Mouse (Mus musculus): ENCODE measurements around the gene Trappc2l.
"Not testable (repeated sequence)": the region's sequence is repeated elsewhere in the genome, so short reads cannot be mapped to it uniquely, and the experiment has no call there.

Gene Trappc2l

DNA sequence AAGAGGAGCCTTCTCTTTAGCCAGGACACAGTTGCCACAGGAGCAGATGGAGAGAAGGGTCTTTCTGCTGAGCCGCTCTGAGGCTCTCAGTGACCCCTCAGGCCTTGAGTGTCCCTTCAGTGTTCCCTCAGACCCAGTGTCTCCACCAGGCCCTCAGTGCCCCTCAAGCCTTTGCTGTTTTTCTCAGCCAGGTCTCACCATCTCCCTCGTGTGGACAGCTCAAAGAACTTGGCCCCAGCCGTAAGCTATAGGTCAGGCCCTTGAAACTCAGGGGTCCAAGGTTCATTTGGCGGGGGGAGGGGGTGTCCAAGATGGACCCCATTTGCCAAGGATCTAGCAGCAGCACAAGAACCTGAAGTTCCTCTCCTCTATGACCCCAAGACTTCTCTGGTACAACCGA lies 13.2 kb downstream of the Trappc2l start:
- no peak for DNase-seq (ENCODE audit: inconsistent ontology term)

DNA sequence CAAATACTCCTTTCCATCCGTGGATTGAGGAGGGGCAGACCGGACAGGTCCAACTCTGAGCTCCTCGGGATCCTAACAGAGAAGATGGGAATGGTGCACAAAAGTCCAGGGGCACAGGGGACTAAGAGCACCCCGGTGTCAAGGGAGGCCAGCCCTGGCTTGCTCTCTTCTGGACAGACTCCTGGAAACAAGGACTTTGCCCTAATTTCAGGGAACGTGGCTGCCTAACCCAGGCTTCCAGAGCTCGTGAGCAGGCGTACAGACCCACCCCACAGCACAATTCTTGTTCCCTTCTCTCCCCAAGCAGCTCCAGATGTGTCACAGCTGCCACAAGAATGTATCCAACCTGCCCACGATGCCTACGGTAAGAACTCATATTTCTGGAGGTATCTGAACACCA lies 14.4 kb downstream of the Trappc2l start:
- no peak for DNase-seq (ENCODE audit: inconsistent ontology term)

DNA sequence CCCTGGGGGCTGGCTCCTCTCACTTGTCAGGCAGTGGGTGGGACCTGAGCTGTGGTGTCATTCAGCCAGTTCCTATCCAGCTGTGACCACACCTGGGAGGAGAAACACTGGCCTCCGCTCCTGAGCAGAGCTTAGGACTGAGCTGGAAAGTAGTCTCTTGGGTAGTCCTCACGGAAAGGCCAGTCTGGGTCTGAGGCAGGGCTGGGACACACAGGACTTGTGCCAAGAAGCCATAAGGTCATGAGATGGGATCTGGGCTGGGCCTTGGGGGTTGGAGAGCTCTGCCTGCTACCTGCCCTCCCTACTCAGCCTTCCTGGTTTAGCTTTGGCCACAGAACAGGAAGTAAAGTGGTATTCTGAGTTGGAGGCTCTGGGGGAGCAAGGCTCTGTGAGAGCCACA lies 15.5 kb downstream of the Trappc2l start:
- no peak for DNase-seq (ENCODE audit: inconsistent ontology term)

DNA sequence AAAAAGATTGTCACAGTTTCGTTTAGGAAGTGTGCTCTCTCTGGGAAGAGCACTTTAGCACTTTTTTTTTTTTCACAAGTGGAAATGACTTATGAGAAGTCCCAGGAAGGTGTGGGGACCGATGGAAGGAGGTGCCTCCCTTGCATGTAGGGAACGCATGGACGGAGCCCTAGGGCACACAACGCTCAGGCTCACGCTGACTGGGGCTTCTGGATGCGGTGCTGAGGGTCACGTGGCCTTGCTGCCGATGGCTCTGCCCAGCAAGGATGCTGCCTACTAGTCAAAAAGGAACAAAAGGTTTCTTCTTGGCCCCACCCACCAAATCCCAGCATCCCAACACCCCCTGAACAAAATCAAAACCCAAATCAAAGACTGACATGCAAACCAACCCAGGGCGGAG lies 17.9 kb downstream of the Trappc2l start:
- DNase-seq (ENCODE audit: inconsistent ontology term) = no peak

DNA sequence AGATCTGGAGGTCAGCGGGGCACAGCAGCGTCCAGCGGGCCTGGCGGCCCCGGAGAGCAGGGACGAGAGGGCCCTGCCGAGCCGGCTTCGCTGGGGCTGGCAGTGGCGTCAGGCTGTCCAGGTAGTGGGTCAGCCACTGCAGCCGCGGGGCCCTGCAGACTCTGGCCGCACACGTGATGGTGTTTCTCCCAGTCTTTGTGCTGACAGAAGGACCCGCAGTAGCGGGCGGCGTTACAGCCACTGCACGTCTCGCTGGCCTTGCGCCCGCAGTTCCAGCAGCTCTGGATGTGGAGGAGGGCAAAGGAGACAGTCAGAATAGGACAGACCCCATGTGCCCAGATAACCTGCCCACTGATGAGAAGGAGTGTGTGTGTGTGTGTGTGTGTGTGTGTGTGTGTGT lies 19.3 kb downstream of the Trappc2l start:
- DNase-seq (ENCODE audit: inconsistent ontology term) = peak; percentile 7

- DNase-seq (ENCODE audit: inconsistent ontology term) = not testable (repeated sequence)
These were observed 20.7 kb downstream of the Trappc2l start for GRCm38 (mm10) chr8:122632134-122632533.

DNA sequence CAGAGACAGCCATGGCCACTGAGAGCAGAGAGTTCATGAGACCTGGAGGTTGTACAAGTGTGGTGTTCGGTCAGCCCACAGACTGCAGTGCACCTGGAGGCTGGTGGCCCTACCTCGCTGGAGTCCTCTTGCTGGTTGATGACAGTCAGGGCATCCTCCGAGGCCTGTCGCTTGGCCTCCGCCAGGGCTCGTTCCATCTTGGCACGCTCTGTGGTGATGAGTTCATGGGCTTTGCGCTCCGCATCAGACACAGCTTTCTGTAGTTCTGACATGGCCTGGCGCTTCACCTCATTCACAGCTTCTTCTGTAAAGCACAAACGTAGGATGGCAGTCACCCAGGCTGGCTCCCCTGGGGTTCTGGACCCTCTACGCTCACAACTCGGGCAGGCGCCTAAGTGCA lies 21.8 kb downstream of the Trappc2l start:
- DNase-seq (ENCODE audit: inconsistent ontology term) = no peak

GRCm38 (mm10) chr8:122635878-122636802 lies 24.7 kb downstream of the Trappc2l start:
- DNase-seq (ENCODE audit: inconsistent ontology term) = no peak

DNA sequence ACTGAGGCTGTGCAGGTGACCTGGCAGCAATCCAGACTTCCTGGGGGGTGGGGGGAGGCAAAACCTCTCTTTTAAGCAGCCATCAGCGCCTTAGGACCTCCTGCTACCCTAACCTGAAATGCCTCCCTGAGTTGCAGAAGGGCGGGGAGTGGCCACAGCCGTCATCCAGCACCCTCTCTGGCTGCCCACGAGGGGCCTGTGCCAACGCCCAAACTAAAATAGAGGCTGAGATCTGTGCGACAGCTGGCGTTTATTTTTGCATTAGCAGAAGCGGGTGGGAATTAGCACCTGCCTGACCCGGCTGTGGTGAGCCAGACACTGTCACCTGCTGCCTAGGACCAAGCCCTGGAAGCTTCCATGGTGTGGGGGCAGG lies 25.3 kb downstream of the Trappc2l start:
- no peak for DNase-seq (ENCODE audit: inconsistent ontology term)

DNA sequence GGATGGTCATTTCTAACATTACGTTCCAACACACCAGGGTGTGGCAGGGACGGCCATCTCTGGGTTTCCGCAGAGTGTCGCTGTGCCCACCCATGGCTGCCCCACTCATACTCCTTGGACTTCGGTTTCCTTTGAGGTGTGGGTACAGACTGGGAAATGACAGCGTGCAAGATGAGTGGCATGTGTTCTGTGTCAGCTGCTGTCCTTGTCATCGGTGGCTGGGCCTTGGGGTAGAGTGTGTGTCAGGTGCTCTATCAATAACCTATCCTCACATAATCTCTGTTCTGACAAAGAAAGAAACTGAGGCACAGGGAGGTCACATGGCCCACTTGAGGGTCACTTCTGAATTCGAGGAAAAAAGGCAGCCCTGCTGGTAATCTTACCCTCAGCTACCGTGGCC lies 25.8 kb downstream of the Trappc2l start:
- no peak for DNase-seq (ENCODE audit: inconsistent ontology term)

- DNase-seq (ENCODE audit: inconsistent ontology term) = no peak
These were observed 27.2 kb downstream of the Trappc2l start for GRCm38 (mm10) chr8:122638601-122639000.

DNA sequence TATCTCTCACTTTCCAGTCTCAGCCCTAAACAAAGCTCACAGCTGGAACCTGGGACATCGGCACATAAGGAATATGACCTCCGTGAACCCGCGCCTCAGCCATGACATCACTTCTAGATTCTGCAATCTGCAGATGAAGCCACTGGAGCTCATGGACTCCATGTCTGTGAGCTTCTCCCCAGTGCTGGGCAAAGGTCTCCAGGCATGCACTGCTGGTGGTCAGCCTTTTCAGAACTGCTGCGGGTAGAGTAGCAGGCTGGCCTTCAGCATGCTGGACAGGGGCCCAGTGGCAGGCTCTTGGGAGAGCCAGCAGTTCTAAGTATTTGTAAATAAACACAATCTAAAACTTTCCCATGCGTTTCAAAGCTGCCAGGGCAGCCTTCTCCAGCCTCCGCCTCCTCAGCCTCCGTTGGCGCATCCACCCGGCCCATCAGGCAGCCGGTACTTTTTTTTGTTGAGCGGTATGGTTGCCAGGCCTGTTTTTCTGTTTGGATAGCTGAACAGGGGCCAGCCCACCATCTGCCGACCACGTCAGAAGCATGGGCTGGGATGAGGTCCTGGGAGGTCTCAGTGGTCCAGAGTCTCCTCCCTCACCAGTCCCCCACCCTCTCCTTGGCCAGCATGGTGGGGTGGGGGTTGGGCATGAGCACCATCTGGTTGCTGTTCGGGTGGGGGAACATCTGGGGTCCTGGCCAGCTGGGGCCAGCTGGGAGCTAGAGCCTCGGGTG lies 28.2 kb downstream of the Trappc2l start:
- peak; percentile 13 for DNase-seq (ENCODE audit: inconsistent ontology term)

DNA sequence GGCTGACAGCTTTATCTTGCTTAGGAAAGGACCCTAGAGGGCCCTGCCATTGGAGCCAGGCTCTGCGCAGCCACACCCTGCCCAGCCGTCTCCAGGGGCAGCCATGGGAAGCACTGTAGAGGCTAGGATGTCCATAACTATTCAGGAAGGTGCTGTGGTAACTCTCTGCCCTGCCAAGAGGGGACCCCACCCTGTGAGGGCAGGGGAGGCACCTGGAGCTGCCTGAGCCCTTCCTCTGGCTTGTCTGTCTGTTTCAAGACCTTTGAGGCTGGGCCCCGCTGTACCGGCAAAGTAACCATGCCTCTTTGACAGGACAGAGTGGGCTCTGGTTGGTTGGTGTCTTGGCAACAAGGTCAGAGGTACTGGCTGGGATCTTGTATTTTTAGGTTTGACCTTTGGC lies 29.4 kb downstream of the Trappc2l start:
- DNase-seq (ENCODE audit: inconsistent ontology term) = no peak

DNA sequence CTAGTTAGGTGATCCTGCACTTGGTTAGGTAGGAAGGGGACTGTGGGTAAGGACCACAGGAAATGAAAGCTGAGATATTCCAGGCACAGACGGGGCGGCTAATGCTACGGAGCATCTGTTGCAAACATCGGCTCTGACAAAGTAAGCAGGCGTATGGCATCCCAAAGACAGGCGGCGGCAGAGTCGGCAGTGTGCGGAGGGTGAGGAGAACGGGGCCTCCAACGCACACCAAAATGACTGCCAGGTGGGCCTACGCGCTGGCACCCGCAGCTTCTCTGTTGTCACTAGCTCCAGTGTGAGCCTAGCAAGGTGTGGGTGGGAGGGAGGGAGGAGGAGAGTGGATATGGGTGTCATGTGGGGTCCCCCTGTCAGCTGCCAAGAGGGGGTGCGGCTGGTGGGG lies 30.0 kb downstream of the Trappc2l start:
- no peak for DNase-seq (ENCODE audit: inconsistent ontology term)

GRCm38 (mm10) chr8:122642071-122642470 lies 30.6 kb downstream of the Trappc2l start:
- peak; percentile 48 for DNase-seq (ENCODE audit: inconsistent ontology term)

- DNase-seq (ENCODE audit: inconsistent ontology term) = no peak
These were observed 32.9 kb downstream of the Trappc2l start for GRCm38 (mm10) chr8:122644175-122644954.

- no peak for DNase-seq (ENCODE audit: inconsistent ontology term)
These were observed 34.9 kb downstream of the Trappc2l start for GRCm38 (mm10) chr8:122646337-122646736.

- DNase-seq (ENCODE audit: inconsistent ontology term) = no peak
These were observed 36.9 kb downstream of the Trappc2l start for GRCm38 (mm10) chr8:122648192-122648970.

DNA sequence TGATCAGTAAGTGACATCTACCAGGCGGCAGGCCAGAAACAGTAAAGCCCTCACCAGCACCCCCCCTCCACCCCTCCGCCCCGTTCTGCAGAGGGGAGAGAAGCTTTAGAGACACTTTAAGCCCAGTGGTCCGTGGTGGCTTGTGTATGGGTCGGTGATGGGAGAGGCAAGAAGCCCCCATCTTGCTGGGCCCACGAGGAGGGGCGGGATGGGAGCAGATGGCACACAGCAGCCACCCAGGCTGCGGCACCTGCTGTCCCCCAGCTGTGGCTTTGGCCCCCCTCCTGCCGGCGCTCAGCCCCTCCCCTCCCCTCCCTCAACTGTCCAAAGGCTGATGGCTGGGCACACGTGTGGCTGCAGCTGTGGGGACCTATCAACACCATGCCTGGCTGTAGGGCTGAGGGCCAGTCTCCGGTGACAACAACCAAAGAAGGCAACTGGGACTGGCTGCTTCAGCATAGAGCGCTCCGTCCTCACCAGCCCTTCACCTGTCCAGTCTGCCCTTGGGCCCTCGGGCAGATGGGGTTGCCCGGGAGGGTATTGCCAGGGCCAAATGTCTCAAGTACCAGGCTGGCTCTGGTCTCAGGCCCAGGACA lies 40.0 kb downstream of the Trappc2l start:
- no peak for DNase-seq (ENCODE audit: inconsistent ontology term)

- DNase-seq (ENCODE audit: inconsistent ontology term) = no peak
These were observed 41.2 kb downstream of the Trappc2l start for GRCm38 (mm10) chr8:122652643-122653042.

DNA sequence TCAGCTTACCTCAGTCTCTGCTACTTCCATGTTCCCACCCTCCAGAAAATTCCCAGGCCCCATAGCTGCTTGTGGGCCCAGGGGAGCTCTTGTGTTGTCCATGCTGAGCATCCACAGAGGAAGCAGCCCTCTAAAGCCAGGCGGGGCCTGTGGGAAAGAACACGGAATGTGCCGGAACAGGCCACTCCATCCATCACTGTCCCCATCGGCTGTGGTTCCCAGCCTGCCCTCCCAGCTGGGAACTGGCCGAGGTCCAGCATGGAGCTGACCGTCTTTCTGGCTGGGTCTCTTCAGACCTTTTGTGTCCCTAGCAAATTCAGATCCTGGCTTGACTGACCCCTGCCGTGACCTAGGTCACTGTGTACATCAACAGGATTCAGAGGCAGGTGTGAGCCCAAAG lies 43.3 kb downstream of the Trappc2l start:
- DNase-seq (ENCODE audit: inconsistent ontology term) = no peak

Measured in Muller cell, postnatal 12 days (primary cell).